ENCODE assay signal across 1 mouse cellular context in the genomic region with DNA sequence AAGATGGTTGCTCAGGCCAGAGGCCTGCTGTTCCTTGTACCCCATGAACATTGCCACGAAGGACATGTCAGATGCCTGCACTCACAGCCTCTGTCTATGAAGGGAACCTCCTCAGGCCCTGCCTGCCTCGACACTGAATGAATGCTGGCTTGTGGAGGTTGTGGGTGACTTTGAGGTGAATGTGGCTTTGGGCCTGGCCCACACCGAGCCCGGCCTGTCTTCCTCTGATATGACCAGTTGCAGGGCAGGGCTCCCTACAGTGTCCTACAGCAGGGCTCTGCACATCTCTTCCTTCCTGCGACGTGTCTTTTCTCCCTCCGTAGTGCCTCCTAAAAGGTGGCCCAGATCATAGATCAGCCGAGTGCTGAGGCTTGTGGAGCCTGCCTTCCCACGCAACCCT.
TF ChIP-seq lines count a peak whose summit lies in the region.

No protein-coding gene starts in this region.

TF ChIP-seq in MEL, 35 proteins besides CTCF, POLR2A, EP300 and RAD21:
- TF ChIP-seq BHLHE40 (IDR thresholded peaks at IDR 0.05; ENCODE audit: borderline replicate concordance, low read depth, low read length) (no peak), TAL1 (IDR thresholded peaks at IDR 0.05; ENCODE audit: low read length) (0 out of 2 replicates have a peak, but pooled peaks have one; percentile 25), CHD1 (IDR thresholded peaks at IDR 0.05; ENCODE audit: low read depth, low read length) (no peak)
